Mouse (Mus musculus) ES-Bruce4 (cell line): ENCODE measurements around the gene H2-Q6.

Experiments used
- CTCF ChIP-seq: IDR thresholded peaks from one replicate; pipeline ENCODE4 v1.8.1; 2011; ENCODE audit warnings: low read depth, low read length
- EP300 ChIP-seq: IDR thresholded peaks from 2 replicates; pipeline ENCODE4 v1.6.1; 2011; ENCODE audit warnings: low read depth, low read length; ENCODE audit not compliant: insufficient read depth
- POLR2A ChIP-seq: IDR thresholded peaks from one replicate; pipeline ENCODE4 v1.8.1; 2011; ENCODE audit warnings: low read length; ENCODE audit not compliant: insufficient read depth

- no peak for TF ChIP-seq CTCF
- no peak for TF ChIP-seq POLR2A
- no peak for TF ChIP-seq EP300
Observed at GRCm38 (mm10) chr17:35379729-35380451, 44.8 kb upstream of the H2-Q6 start.
